Mouse (Mus musculus) stomach, postnatal 0 days (tissue): ENCODE results near the gene Brd7.

Experiments used
- CTCF ChIP-seq: IDR thresholded peaks from 2 replicates; pipeline ENCODE4 v1.5.1; 2016; ENCODE audit warnings: antibody characterized with exemption, low read depth, mild to moderate bottlenecking, moderate library complexity
- EP300 ChIP-seq: optimal IDR thresholded peaks from 2 replicates; pipeline ENCODE3; 2016; ENCODE audit warnings: antibody characterized with exemption

GRCm38 (mm10) chr8:88313991-88314390 lies 48.0 kb downstream of the Brd7 start:
- TF ChIP-seq CTCF (no peak), EP300 (no peak)
